Mouse (Mus musculus): ENCODE data around the gene Mdm2. TPM values are rescaled to one million over a fixed set of nuclear protein-coding genes. Genes with fewer than 3 reads are reported as not detected.

Gene Mdm2
- polyA plus RNA-seq, 1 experiment from 2014 or later, result 56.0 TPM

- WGBS, result 84% methylated on average over 7 of the region's 7 CpGs
- no peak overlapping the region for H3K4me2 ChIP-seq
- ATAC-seq (replicated peaks; ENCODE audit: low FRiP score), result no peak
- H3K9ac ChIP-seq (ENCODE audit: low read depth, low read length), result no peak overlapping the region
- no peaks in the 10 kb centered on the region for H3K27me3 ChIP-seq (replicated peaks; ENCODE audit: control insufficient read depth, insufficient read depth, low read length)
- H3K4me3 ChIP-seq (ENCODE audit: low read depth, low read length), result no peak overlapping the region
- DNase-seq (ENCODE audit: low spot score), result no peak
- no peaks in the 10 kb centered on the region for H3K4me1 ChIP-seq (replicated peaks; ENCODE audit: control insufficient read depth, insufficient read depth, low read length)
- H3K36me3 ChIP-seq (ENCODE audit: control insufficient read depth, insufficient read depth, low read length), result peaks cover 21% of the 10 kb centered on the region
- H3K9me3 ChIP-seq (ENCODE audit: control insufficient read depth, low read length), result no peaks in the 10 kb centered on the region
- no peak overlapping the region for H3K27ac ChIP-seq (ENCODE audit: low read depth, low read length)
Observed at GRCm38 (mm10) chr10:117687577-117687976, 23.0 kb downstream of the Mdm2 start.

GRCm38 (mm10) chr10:117687018-117687417, 23.5 kb downstream of the Mdm2 start:
- H3K36me3 ChIP-seq (ENCODE audit: control insufficient read depth, insufficient read depth, low read length), result peaks cover 19% of the 10 kb centered on the region
- 78% methylated on average over 3 of the region's 3 CpGs for WGBS
- no peak overlapping the region for H3K9ac ChIP-seq (ENCODE audit: low read depth, low read length)
- no peak overlapping the region for H3K4me3 ChIP-seq (ENCODE audit: low read depth, low read length)
- no peaks in the 10 kb centered on the region for H3K9me3 ChIP-seq (ENCODE audit: control insufficient read depth, low read length)
- H3K4me2 ChIP-seq, result no peak overlapping the region
- no peaks in the 10 kb centered on the region for H3K4me1 ChIP-seq (replicated peaks; ENCODE audit: control insufficient read depth, insufficient read depth, low read length)
- ATAC-seq (replicated peaks; ENCODE audit: low FRiP score) (no peak), DNase-seq (ENCODE audit: low spot score) (no peak)
- no peaks in the 10 kb centered on the region for H3K27me3 ChIP-seq (replicated peaks; ENCODE audit: control insufficient read depth, insufficient read depth, low read length)
- no peak overlapping the region for H3K27ac ChIP-seq (ENCODE audit: low read depth, low read length)

- ATAC-seq (replicated peaks; ENCODE audit: low FRiP score), result no peak
- H3K27ac ChIP-seq (ENCODE audit: low read depth, low read length), result no peak overlapping the region
- 87% methylated on average over 13 of the region's 13 CpGs for WGBS
Observed at GRCm38 (mm10) chr10:117685849-117686591, 24.5 kb downstream of the Mdm2 start.

GRCm38 (mm10) chr10:117685171-117685848, 25.2 kb downstream of the Mdm2 start:
- no peaks in the 10 kb centered on the region for H3K9me3 ChIP-seq (ENCODE audit: control insufficient read depth, low read length)
- ATAC-seq (replicated peaks; ENCODE audit: low FRiP score), result no peak
- no peaks in the 10 kb centered on the region for H3K27me3 ChIP-seq (replicated peaks; ENCODE audit: control insufficient read depth, insufficient read depth, low read length)
- H3K4me3 ChIP-seq (ENCODE audit: low read depth, low read length), result no peak overlapping the region
- no peak overlapping the region for H3K4me2 ChIP-seq
- H3K9ac ChIP-seq (ENCODE audit: low read depth, low read length), result no peak overlapping the region
- WGBS, result 82% methylated on average over 15 of the region's 15 CpGs
- H3K27ac ChIP-seq (ENCODE audit: low read depth, low read length), result no peak overlapping the region
- peaks cover 9% of the 10 kb centered on the region for H3K36me3 ChIP-seq (ENCODE audit: control insufficient read depth, insufficient read depth, low read length)
- no peak for DNase-seq (ENCODE audit: low spot score)
- H3K4me1 ChIP-seq (replicated peaks; ENCODE audit: control insufficient read depth, insufficient read depth, low read length), result no peaks in the 10 kb centered on the region

More at GRCm38 (mm10) chr10:117685849-117686591, 24.5 kb downstream of the Mdm2 start:
- H3K27me3 ChIP-seq (replicated peaks; ENCODE audit: control insufficient read depth, insufficient read depth, low read length), result no peaks in the 10 kb centered on the region
- no peak overlapping the region for H3K4me2 ChIP-seq
- no peak for DNase-seq (ENCODE audit: low spot score)
- H3K9me3 ChIP-seq (ENCODE audit: control insufficient read depth, low read length), result no peaks in the 10 kb centered on the region
- H3K9ac ChIP-seq (ENCODE audit: low read depth, low read length), result no peak overlapping the region
- no peak overlapping the region for H3K4me3 ChIP-seq (ENCODE audit: low read depth, low read length)
- no peaks in the 10 kb centered on the region for H3K4me1 ChIP-seq (replicated peaks; ENCODE audit: control insufficient read depth, insufficient read depth, low read length)
- peaks cover 15% of the 10 kb centered on the region for H3K36me3 ChIP-seq (ENCODE audit: control insufficient read depth, insufficient read depth, low read length)

GRCm38 (mm10) chr10:117684298-117685170, 26.0 kb downstream of the Mdm2 start:
- no peaks in the 10 kb centered on the region for H3K27me3 ChIP-seq (replicated peaks; ENCODE audit: control insufficient read depth, insufficient read depth, low read length)
- no peaks in the 10 kb centered on the region for H3K4me1 ChIP-seq (replicated peaks; ENCODE audit: control insufficient read depth, insufficient read depth, low read length)
- H3K4me3 ChIP-seq (ENCODE audit: low read depth, low read length), result no peak overlapping the region
- H3K36me3 ChIP-seq (ENCODE audit: control insufficient read depth, insufficient read depth, low read length), result peaks cover 5% of the 10 kb centered on the region; the same call in 1 of the 2 replicates
- no peak overlapping the region for H3K27ac ChIP-seq (ENCODE audit: low read depth, low read length)
- no peaks in the 10 kb centered on the region for H3K9me3 ChIP-seq (ENCODE audit: control insufficient read depth, low read length)
- H3K4me2 ChIP-seq, result no peak overlapping the region
- ATAC-seq (replicated peaks; ENCODE audit: low FRiP score) (no peak), DNase-seq (ENCODE audit: low spot score) (no peak)
- 79% methylated on average over 19 of the region's 19 CpGs for WGBS
- no peak overlapping the region for H3K9ac ChIP-seq (ENCODE audit: low read depth, low read length)

- WGBS, result 86% methylated on average over 9 of the region's 9 CpGs
- Histone ChIP-seq H3K9me3 (ENCODE audit: control insufficient read depth, low read length) (no peaks in the 10 kb centered on the region), H3K4me3 (ENCODE audit: low read depth, low read length) (no peak overlapping the region), H3K9ac (ENCODE audit: low read depth, low read length) (no peak overlapping the region), H3K4me2 (no peak overlapping the region), H3K27me3 (replicated peaks; ENCODE audit: control insufficient read depth, insufficient read depth, low read length) (no peaks in the 10 kb centered on the region), H3K36me3 (ENCODE audit: control insufficient read depth, insufficient read depth, low read length) (no peaks in the 10 kb centered on the region; the same call in 1 of the 2 replicates), H3K27ac (ENCODE audit: low read depth, low read length) (no peak overlapping the region), H3K4me1 (replicated peaks; ENCODE audit: control insufficient read depth, insufficient read depth, low read length) (peaks cover 2% of the 10 kb centered on the region; the same call in 1 of the 2 replicates)
- DNase-seq (ENCODE audit: low spot score), result no peak
- ATAC-seq (replicated peaks; ENCODE audit: low FRiP score), result no peak
Observed at GRCm38 (mm10) chr10:117683734-117684037, 26.9 kb downstream of the Mdm2 start.

- ATAC-seq (replicated peaks; ENCODE audit: low FRiP score) (no peak), DNase-seq (ENCODE audit: low spot score) (no peak)
- Histone ChIP-seq H3K4me3 (ENCODE audit: low read depth, low read length) (no peak overlapping the region), H3K4me1 (replicated peaks; ENCODE audit: control insufficient read depth, insufficient read depth, low read length) (peaks cover 6% of the 10 kb centered on the region), H3K36me3 (ENCODE audit: control insufficient read depth, insufficient read depth, low read length) (no peaks in the 10 kb centered on the region; the same call in 1 of the 2 replicates), H3K4me2 (no peak overlapping the region), H3K27ac (ENCODE audit: low read depth, low read length) (no peak overlapping the region), H3K27me3 (replicated peaks; ENCODE audit: control insufficient read depth, insufficient read depth, low read length) (no peaks in the 10 kb centered on the region), H3K9me3 (ENCODE audit: control insufficient read depth, low read length) (no peaks in the 10 kb centered on the region), H3K9ac (ENCODE audit: low read depth, low read length) (no peak overlapping the region)
- WGBS, result 79% methylated on average over 30 of the region's 30 CpGs
Observed at GRCm38 (mm10) chr10:117682858-117683733, 27.5 kb downstream of the Mdm2 start.
